Mouse (Mus musculus) E14TG2a.4 (cell line): Measurements from ENCODE around the gene Arl4c.

ENCODE experiments used
- H3K27me3 ChIP-seq: 2 replicates; pipeline ENCODE4 v1.6.1; 2014; ENCODE audit warnings: low read length, control low read depth; ENCODE audit not compliant: insufficient read depth
- H3K36me3 ChIP-seq: 2 replicates; pipeline ENCODE4 v1.6.1; 2014; ENCODE audit warnings: low read length, control low read depth; ENCODE audit not compliant: insufficient read depth
- H3K4me1 ChIP-seq: replicated peaks from 2 replicates; pipeline ENCODE4 v1.6.1; 2014; ENCODE audit warnings: low read depth, low read length, control low read depth
- H3K4me3 ChIP-seq: replicated peaks from 2 replicates; pipeline ENCODE4 v1.5.1; 2014; ENCODE audit warnings: mild to moderate bottlenecking, low read length
- H3K9me3 ChIP-seq: 2 replicates; pipeline ENCODE4 v1.6.1; 2014; ENCODE audit warnings: low read length, control low read depth
- CTCF ChIP-seq: conservative IDR thresholded peaks from 2 replicates; pipeline ENCODE4 v1.5.1; 2014; ENCODE audit warnings: low read length
- NANOG ChIP-seq: IDR thresholded peaks from 2 replicates; pipeline ENCODE4 v1.6.1; 2014; ENCODE audit warnings: borderline replicate concordance, low read length, mixed read lengths
- POU5F1 ChIP-seq: IDR thresholded peaks from 2 replicates; pipeline ENCODE4 v1.6.1; 2014; ENCODE audit warnings: low read length, borderline replicate concordance

The Arl4c gene

DNA sequence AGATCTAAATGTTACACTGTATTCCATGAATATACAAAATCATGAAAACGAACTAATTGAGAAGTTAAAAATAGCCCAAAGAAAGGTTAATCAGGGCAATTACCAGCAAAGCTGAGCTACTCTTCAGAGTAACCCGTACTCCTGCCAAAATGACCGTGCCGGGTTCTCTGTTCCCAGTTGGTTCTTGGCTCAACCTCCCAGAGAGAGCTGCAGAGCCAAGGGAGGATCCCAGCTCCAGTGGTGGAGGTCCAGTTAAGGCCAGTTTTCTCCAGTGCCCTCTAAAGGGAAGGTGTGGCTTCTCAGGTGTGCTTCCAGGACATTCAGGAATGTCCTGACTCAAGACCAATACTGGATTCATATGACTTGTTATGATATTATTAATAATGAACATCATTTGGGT lies 37.5 kb upstream of the Arl4c start:
- Histone ChIP-seq H3K27me3 (no peaks in the 10 kb centered on the region; the same call in 1 of the 2 replicates), H3K4me3 (no peak overlapping the region)
- TF ChIP-seq NANOG: no peak
- TF ChIP-seq POU5F1: no peak
- TF ChIP-seq CTCF: no peak

DNA sequence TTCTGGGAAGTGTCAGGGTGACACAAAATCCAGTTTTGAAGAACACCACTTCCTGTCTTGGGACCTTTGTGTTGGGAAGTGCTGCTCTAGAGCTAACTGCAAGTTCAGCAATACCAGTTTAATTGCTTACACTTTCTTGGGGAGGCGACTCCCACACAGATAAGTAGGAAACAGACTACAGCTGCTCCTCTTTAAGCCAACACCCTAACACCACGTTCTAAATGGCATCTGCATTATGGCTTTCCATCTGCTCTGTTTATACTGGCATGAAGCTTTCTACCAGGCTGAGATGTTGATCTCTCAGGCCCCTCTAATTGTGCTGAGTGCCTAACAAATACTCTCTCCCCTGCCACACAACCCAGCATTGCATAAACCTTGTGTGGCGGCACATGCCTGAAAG lies 36.9 kb upstream of the Arl4c start:
- no peak for TF ChIP-seq NANOG
- TF ChIP-seq POU5F1: no peak
- no peak for TF ChIP-seq CTCF

More for the DNA sequence above, 37.5 kb upstream of the Arl4c start:
- H3K36me3 ChIP-seq: no peaks in the 10 kb centered on the region
- no peaks in the 10 kb centered on the region for H3K4me1 ChIP-seq
- peaks cover 4% of the 10 kb centered on the region; the same call in 1 of the 2 replicates for H3K9me3 ChIP-seq

DNA sequence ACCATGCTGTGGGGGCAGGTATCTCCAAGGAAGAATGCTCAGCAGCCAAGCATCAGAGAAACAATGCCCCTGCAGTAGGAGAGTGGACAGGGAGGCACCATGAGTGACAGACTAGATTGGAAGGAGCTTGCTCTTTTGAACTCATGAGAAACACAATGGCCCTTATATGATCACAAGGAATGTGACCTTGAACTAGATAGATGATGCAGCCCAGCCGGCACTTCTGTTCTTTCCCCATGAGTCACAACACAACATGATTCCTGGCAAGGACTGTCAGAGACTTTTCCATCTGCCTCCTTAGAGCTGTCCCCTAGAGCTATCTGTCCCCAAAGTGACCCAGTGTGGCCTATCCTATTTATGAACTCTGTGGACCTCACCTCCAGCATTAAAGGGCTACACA lies 27.5 kb upstream of the Arl4c start:
- TF ChIP-seq POU5F1: no peak
- no peak for TF ChIP-seq CTCF
- TF ChIP-seq NANOG: no peak
- Histone ChIP-seq H3K4me1 (peaks cover 4% of the 10 kb centered on the region; the same call in 1 of the 2 replicates), H3K27me3 (no peaks in the 10 kb centered on the region), H3K9me3 (peaks cover 10% of the 10 kb centered on the region), H3K36me3 (no peaks in the 10 kb centered on the region), H3K4me3 (no peak overlapping the region)

More for the DNA sequence above, 36.9 kb upstream of the Arl4c start:
- no peaks in the 10 kb centered on the region; the same call in 1 of the 2 replicates for H3K27me3 ChIP-seq
- H3K4me3 ChIP-seq: no peak overlapping the region
- H3K4me1 ChIP-seq: no peaks in the 10 kb centered on the region
- no peaks in the 10 kb centered on the region for H3K36me3 ChIP-seq
- H3K9me3 ChIP-seq: peaks cover 4% of the 10 kb centered on the region; the same call in 1 of the 2 replicates

DNA sequence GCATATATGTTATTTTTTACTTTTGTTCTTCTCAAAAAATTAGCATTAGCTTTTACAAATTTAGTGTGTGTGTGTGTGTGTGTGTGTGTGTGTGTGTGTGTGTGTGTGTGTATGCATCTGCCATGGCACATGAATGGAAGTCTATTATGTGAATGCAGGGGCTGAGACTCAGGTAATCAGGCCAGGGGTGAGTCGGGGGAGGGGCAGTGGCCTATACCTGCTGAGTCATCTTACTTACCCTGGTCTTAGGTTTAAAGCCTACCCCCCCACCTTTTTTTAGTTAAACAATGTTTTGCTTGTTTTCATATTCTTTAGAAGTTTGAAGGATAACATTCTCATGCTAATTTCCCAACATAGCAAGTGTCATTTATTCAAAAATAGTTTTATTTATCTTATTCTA lies 25.3 kb upstream of the Arl4c start:
- H3K4me1 ChIP-seq: peaks cover 4% of the 10 kb centered on the region; the same call in 1 of the 2 replicates
- H3K4me3 ChIP-seq: no peak overlapping the region
- H3K36me3 ChIP-seq: no peaks in the 10 kb centered on the region
- H3K27me3 ChIP-seq: no peaks in the 10 kb centered on the region
- peaks cover 10% of the 10 kb centered on the region for H3K9me3 ChIP-seq
- TF ChIP-seq POU5F1: no peak
- no peak for TF ChIP-seq CTCF
- TF ChIP-seq NANOG: no peak

DNA sequence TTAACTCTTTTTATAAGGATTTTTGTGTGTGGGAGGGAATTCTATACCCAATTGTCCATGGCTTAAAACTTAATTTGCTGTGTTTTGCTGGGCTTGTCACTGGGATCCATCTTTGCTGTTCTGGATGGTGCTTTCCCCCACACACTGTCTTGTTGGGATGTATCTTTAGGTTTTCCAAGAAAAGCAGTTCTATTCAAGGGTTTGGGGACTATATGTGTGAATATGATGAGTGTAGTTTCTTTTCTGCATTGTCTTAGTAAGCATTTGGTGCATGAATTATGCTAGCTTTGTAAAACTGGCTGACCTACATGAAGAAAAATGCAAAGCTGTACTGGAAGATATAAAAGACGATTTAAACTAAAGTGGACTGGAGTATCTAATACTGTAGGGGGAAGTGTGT lies 23.7 kb upstream of the Arl4c start:
- Histone ChIP-seq H3K36me3 (no peaks in the 10 kb centered on the region), H3K27me3 (peaks cover under 1% of the 10 kb centered on the region; the same call in 1 of the 2 replicates)
- TF ChIP-seq CTCF (no peak), POU5F1 (no peak), NANOG (no peak)

DNA sequence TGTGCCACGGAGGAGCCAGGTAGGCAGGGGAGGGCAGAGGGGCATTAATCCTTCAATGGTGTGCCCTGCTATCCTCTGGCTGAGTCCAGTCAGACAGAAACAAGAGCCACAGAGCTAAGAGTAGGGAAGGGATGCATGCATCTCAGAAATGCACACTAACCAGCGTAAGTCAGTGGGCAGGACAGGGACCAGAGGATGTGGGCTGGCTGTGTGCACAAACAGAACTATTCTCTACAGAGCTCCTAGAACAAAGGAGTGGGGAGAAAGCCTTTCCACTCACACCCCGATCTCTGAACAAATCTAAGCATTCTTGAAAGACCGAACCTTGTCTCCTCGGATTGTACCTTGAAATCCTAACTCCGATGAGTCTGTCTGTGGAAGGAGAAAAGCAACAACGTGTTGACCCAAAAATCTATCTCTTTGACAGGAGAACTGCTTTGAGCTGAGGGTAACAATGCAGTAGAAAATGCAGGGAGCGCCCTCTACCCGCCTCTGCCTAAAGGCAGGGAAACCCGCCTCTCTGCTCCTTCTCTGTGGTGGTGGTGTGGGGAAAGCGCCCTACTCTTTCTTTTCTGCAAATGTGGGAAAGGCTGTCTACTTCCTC lies 18.7 kb upstream of the Arl4c start:
- Histone ChIP-seq H3K4me3 (no peak overlapping the region), H3K27me3 (peaks cover 7% of the 10 kb centered on the region), H3K36me3 (no peaks in the 10 kb centered on the region), H3K9me3 (no peaks in the 10 kb centered on the region), H3K4me1 (no peaks in the 10 kb centered on the region)
- TF ChIP-seq POU5F1: no peak

More for the DNA sequence above, 23.7 kb upstream of the Arl4c start:
- Histone ChIP-seq H3K4me1 (peaks cover 4% of the 10 kb centered on the region; the same call in 1 of the 2 replicates), H3K4me3 (no peak overlapping the region), H3K9me3 (peaks cover 10% of the 10 kb centered on the region)

DNA sequence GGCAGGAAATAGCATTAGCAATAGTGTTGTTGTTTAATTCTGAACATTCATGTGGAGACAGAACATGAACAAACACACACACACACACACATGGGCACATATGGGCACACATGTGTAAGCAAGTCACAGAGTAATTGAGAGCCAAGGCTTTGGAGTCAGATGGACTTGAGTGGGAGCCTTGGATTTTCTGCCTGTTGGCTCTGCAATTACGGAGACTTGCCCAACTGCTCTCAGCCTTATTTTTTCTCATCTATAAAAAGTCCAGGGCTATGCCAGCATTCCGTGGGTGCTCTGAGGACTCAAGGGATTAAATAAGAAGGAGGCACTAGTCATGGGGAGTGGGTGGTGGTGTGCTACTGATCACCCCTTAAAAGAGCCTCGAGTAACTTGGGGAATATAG lies 16.5 kb upstream of the Arl4c start:
- Histone ChIP-seq H3K4me1 (no peaks in the 10 kb centered on the region), H3K36me3 (no peaks in the 10 kb centered on the region), H3K9me3 (no peaks in the 10 kb centered on the region), H3K4me3 (no peak overlapping the region), H3K27me3 (peaks cover 7% of the 10 kb centered on the region)
- no peak for TF ChIP-seq NANOG
- no peak for TF ChIP-seq CTCF
- no peak for TF ChIP-seq POU5F1

DNA sequence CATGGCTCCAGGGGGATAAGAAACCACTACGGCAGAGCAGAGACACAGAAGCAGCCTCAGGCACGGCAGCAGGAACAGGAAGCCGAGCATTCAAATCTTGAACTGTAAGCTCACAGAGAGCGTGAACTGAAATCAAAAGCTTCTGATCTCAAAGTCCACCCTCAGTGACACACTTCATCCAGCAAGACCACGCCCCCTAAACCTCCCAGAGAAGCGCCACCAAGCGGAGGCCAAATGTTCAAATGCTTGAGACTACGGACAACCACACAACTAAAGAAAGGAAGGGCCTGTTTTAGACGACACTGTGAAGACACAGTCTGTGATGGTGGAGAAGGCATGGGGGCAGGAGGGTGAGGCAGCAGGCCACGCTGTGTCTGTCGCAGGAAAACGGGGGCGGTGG lies 15.7 kb upstream of the Arl4c start:
- Histone ChIP-seq H3K4me3 (no peak overlapping the region), H3K27me3 (peaks cover 7% of the 10 kb centered on the region)
- TF ChIP-seq NANOG (no peak), CTCF (no peak), POU5F1 (no peak)

DNA sequence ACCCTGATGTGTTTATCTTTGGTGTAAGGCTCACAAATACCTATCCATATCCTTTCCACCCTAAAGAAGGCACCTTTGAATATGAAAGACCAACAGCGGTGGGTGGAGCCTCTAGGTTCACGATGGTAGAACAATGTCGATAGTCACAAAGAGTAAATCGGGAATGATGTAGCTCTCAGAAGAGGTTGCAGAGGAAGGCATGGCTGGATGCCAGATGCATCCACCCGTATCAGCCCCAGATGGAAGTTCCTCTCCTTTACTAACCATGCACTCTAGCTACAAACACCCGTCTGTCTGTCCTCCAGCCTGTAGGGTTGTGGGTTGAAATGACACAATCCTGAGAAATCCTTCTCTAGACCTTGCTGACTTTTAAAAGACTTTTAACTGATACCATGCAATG lies 10.0 kb upstream of the Arl4c start:
- Histone ChIP-seq H3K36me3 (no peaks in the 10 kb centered on the region), H3K4me3 (no peak overlapping the region), H3K27me3 (peaks cover 9% of the 10 kb centered on the region), H3K9me3 (peaks cover 15% of the 10 kb centered on the region), H3K4me1 (0 out of 2 replicates have a peak, but pooled peaks cover 7% of the 10 kb centered on the region)
- TF ChIP-seq CTCF (no peak), NANOG (no peak), POU5F1 (no peak)

More for the DNA sequence above, 15.7 kb upstream of the Arl4c start:
- Histone ChIP-seq H3K36me3 (no peaks in the 10 kb centered on the region), H3K4me1 (no peaks in the 10 kb centered on the region), H3K9me3 (no peaks in the 10 kb centered on the region)
